Mouse (Mus musculus) retina, adult 2 months (tissue): ENCODE data around the gene Cgrrf1.

Experiments used
- DNase-seq: peaks from one replicate; pipeline ENCODE4 v3.0.0-alpha.2; 2012; ENCODE audit warnings: low read depth, low spot score

Cgrrf1 gene

GRCm38 (mm10) chr14:46885891-46886301, 54.0 kb downstream of the Cgrrf1 start:
- no peak for DNase-seq

- DNase-seq = no peak
These were observed 57.2 kb downstream of the Cgrrf1 start for GRCm38 (mm10) chr14:46889096-46889495.

- DNase-seq = no peak
These were observed 62.0 kb downstream of the Cgrrf1 start for GRCm38 (mm10) chr14:46893961-46894360.

DNA sequence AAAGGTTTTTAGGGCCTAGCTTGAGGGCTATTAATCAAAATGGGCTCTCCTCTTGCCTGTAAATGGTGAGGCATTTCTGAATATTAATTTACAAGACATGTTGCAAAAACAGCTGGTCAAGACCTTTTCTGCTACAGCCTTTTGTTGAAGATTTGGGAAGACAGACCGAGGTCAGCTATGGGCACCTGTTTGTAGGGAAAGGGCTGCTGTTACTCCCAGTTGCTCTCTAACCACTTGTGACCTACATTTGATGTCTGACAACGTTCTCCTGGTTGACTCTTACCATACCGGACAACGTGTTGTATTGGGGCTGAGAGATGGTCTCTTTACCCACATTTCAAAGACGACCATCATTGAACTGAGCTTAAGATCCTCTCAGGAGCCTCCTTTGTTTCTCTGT, 66.0 kb downstream of the Cgrrf1 start:
- DNase-seq = no peak

DNA sequence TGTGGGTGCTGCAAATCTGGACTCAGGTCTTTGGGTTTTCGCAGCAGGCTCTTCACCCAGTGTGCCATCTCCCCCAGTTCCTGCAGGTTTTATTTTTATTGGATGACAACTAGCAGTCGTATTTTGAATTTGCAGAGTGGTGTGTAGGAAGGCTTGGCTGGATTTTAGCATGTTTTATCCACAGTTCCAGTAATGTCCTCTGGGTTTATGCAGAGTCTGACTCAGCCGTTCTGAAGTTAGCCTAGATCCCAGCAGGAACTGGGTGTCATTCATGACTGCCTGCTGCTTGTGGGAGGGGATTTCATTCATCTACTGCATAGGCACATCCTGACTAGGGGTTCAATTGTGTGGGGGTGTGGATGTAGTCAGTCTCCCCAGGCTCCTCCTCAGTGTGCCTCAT, 66.7 kb downstream of the Cgrrf1 start:
- no peak for DNase-seq

GRCm38 (mm10) chr14:46902498-46903087, 70.7 kb downstream of the Cgrrf1 start:
- no peak for DNase-seq
